8 mouse cellular contexts compared by ENCODE assay signal in the genomic region with DNA sequence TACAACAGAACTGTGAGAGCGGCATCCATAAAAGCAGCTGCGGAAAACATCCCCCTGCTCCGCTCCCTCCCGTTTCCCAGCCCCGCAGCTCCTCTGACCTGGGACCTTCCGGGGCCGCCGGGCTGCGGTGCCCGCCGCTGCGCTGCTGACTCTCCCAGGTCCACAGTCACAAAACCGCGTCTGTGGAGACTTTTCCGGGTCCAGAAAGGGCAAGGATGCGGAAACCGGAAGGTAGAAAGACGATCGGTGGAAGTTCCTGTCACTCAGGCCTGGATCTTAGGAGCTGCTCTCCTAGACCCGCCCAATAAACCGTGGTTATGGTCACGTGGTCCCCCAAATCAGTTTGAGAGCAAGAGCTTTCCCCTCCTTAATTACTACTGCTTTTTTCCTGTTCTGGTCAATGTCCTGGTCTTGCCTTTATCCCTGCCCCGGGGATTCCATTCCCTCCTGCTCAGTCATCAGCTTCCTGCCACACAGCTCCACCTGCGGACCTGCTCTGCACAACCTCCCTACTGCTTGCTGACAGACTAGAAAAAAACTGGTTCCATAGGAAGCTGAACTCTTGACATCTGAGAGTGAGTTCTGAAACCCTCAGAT. TPM values are rescaled to one million over a fixed set of nuclear protein-coding genes. Genes with fewer than 3 reads are reported as not detected.
DNase-seq lines count a peak whose midpoint lies in the region; ATAC-seq lines count a peak whose summit lies in the region.
"Not testable (repeated sequence)": the region's sequence is repeated elsewhere in the genome, so short reads cannot be mapped to it uniquely, and the experiment has no call there.

Zfp995 (minus strand) TSS at position 471 of the 597 bp plus-strand sequence.

- H3K4me3 ChIP-seq in megakaryocyte, embryonic 14.5 days (replicated peaks): peak within 1 kb of the TSS; percentile 85

- H3K4me1 ChIP-seq in megakaryocyte, embryonic 14.5 days: not testable (repeated sequence)

- H3K36me3 ChIP-seq in megakaryocyte, embryonic 14.5 days (replicated peaks; ENCODE audit: low read length): not testable (repeated sequence)

- not testable (repeated sequence) for H3K27me3 ChIP-seq in megakaryocyte, embryonic 14.5 days (replicated peaks)

- DNase-seq in adipocyte (ENCODE audit: low spot score): peak; percentile 86
- peak; percentile 73 for DNase-seq in embryo, embryonic 10 days (ENCODE audit: low spot score)
- peak; percentile 42 for DNase-seq in gastrocnemius, postnatal 10 days
- peak; percentile 20 to 65 for DNase-seq in left cerebral cortex, adult 9 months (ENCODE audit: low spot score in 2 of 2)
- peak; percentile 58 to 65 for DNase-seq in right cerebral cortex, adult 2 months (ENCODE audit: low spot score in 2 of 2)
- peak; percentile 43 to 67 for DNase-seq in urinary bladder, postnatal 36 days (ENCODE audit: low spot score in 2 of 2)

- not testable (repeated sequence) for H3K9me3 ChIP-seq in megakaryocyte, embryonic 14.5 days

- peak; percentile 96 for ATAC-seq in inflammation-experienced regulatory T-cells, adult 6 months

RNA-seq across cellular contexts. Expression of gene Zfp995, which starts in this region (rescaled TPM):
- 1 to 10 TPM; 1.5 to 1.6 TPM for total RNA-seq in gastrocnemius, postnatal 10 days (2021)
- polyA plus RNA-seq in inflammation-experienced regulatory T-cells, adult 6 months (2017; shearing (Covaris generic)): 10 to 100 TPM; 13.8 to 19.5 (median 16.8) TPM
- not detected in 2 replicates for polyA plus RNA-seq in megakaryocyte, embryonic 14.5 days (2012; ENCODE audit: insufficient read depth, low replicate concordance)

Comparison
In these comparisons a context has a peak if more than half of its experiments do, and no peak if none do; other contexts are left out.
1. Peak in every context shown above with its lines: DNase-seq, ATAC-seq and H3K4me3 ChIP-seq.
2. RNA of gene Zfp995 (polyA plus RNA-seq): 13.8 to 19.5 TPM in inflammation-experienced regulatory T-cells, adult 6 months; not detected in megakaryocyte, embryonic 14.5 days; every median in the first group is over 10 times any median in the second.